17 mouse cellular contexts compared by ENCODE assay signal in the genomic region with DNA sequence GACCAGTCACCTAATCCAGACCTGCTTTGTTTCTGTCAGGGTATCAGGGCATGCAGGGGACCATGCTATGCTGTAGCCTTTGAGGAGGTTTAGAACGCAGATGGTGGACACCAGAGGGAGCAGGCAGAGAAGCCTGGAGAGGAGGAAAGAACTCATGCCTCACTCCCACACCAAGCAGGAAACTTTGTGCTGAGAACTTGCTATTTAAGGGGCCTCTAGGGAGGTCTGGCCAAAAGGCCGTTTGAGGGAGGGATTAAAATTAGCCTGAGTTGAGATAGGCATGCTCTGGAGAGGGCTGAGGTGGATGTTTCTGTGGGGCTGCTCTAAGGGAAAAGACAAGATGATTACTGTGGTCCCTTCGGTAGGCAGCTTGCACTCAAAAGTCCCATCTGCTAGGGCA. TPM values are rescaled to one million over a fixed set of nuclear protein-coding genes. Genes with fewer than 3 reads are reported as not detected.
A peak's percentile ranks its signal among the peaks of the same experiment; 100 is the strongest.
DNase-seq lines count a peak whose midpoint lies in the region; ATAC-seq and TF ChIP-seq lines count a peak whose summit lies in the region.
"Had no signal": no experiment of that assay in that cellular context is flagged by ENCODE, and none has a peak within 500 bp of the region (broad histone marks: within the 10 kb centered on the region; RNA-seq: fewer than 3 reads in every experiment).

No protein-coding gene starts in this region.

- ATAC-seq in heart, embryonic 13.5 days (ENCODE audit: extremely low read depth, insufficient number of reproducible peaks, low FRiP score, low TSS enrichment): no peak; the same call in 1 of the 2 replicates
- ATAC-seq in intestine, postnatal 0 days: no peak
- ATAC-seq in frontal cortex, adult (ENCODE audit: low TSS enrichment): no peak
- ATAC-seq: forebrain, embryonic 13.5 days; midbrain, embryonic 13.5 days; Patski had no signal

- H3K4me3 ChIP-seq in gastrocnemius, adult 2 months: no peak overlapping the region
- H3K4me3 ChIP-seq in kidney, adult 2 months (ENCODE audit: insufficient read depth, low read depth, low read length): no peak overlapping the region
- 0 out of 2 replicates have a peak overlapping the region, but pooled peaks have one; percentile 10 for H3K4me3 ChIP-seq in heart, embryonic 13.5 days
- no peak overlapping the region for H3K4me3 ChIP-seq in intestine, postnatal 0 days (ENCODE audit: low read depth, low read length)
- H3K4me3 ChIP-seq: forebrain, embryonic 13.5 days; hindbrain, embryonic 13.5 days; liver, embryonic 13.5 days; midbrain, embryonic 13.5 days had no signal

- H3K36me3 ChIP-seq in kidney, adult 2 months (ENCODE audit: control insufficient read depth, insufficient read depth, low read length): no peaks in the 10 kb centered on the region
- peaks cover 12% of the 10 kb centered on the region for H3K36me3 ChIP-seq in heart, embryonic 13.5 days
- no peaks in the 10 kb centered on the region for H3K36me3 ChIP-seq in intestine, postnatal 0 days (ENCODE audit: control insufficient read depth, insufficient read depth)
- H3K36me3 ChIP-seq: hindbrain, embryonic 13.5 days; liver, embryonic 13.5 days; midbrain, embryonic 13.5 days had no signal

- TF ChIP-seq POLR2A in kidney, adult 2 months (IDR thresholded peaks at IDR 0.05; ENCODE audit: low read depth, low read length): no peak

- intact Hi-C loops in gastrocnemius, adult 2 months (cut with DNase I): no loop called here
- intact Hi-C loops in gastrocnemius, postnatal 14 days (cut with DNase I; ENCODE audit: low total_unique reads): no loop called here

- peak overlapping the region; percentile 67 for H3K27ac ChIP-seq in gastrocnemius, adult 2 months
- H3K27ac ChIP-seq in kidney, adult 2 months (ENCODE audit: insufficient read depth, low read depth, low read length): no peak overlapping the region
- H3K27ac ChIP-seq in heart, embryonic 13.5 days (replicated peaks): peak overlapping the region; percentile 94
- no peak overlapping the region for H3K27ac ChIP-seq in intestine, postnatal 0 days (ENCODE audit: low read depth, low read length)
- H3K27ac ChIP-seq: forebrain, embryonic 13.5 days; hindbrain, embryonic 13.5 days; liver, embryonic 13.5 days; midbrain, embryonic 13.5 days had no signal

- no peaks in the 10 kb centered on the region for H3K9me3 ChIP-seq in heart, embryonic 13.5 days
- H3K9me3 ChIP-seq in intestine, postnatal 0 days (ENCODE audit: control insufficient read depth): no peaks in the 10 kb centered on the region
- H3K9me3 ChIP-seq: forebrain, embryonic 13.5 days; hindbrain, embryonic 13.5 days; liver, embryonic 13.5 days; midbrain, embryonic 13.5 days had no signal

- peak overlapping the region; percentile 45 for H3K4me2 ChIP-seq in heart, embryonic 13.5 days
- H3K4me2 ChIP-seq in intestine, postnatal 0 days (replicated peaks; ENCODE audit: low read depth): no peak overlapping the region
- H3K4me2 ChIP-seq: forebrain, embryonic 13.5 days; hindbrain, embryonic 13.5 days; liver, embryonic 13.5 days; midbrain, embryonic 13.5 days had no signal

- WGBS in kidney, adult 2 months: 57% methylated on average over 3 of the region's 3 CpGs
- 6% methylated on average over 3 of the region's 3 CpGs for WGBS in heart, embryonic 13.5 days
- 52% methylated on average over 3 of the region's 3 CpGs for WGBS in intestine, postnatal 0 days

- no peaks in the 10 kb centered on the region for H3K27me3 ChIP-seq in kidney, adult 2 months (replicated peaks; ENCODE audit: control insufficient read depth, insufficient read depth, low read length)
- H3K27me3 ChIP-seq in heart, embryonic 13.5 days (replicated peaks): no peaks in the 10 kb centered on the region
- H3K27me3 ChIP-seq in intestine, postnatal 0 days (replicated peaks; ENCODE audit: control insufficient read depth, insufficient read depth, low read length): no peaks in the 10 kb centered on the region
- H3K27me3 ChIP-seq: forebrain, embryonic 13.5 days; hindbrain, embryonic 13.5 days; midbrain, embryonic 13.5 days; Patski had no signal

- H3K9ac ChIP-seq in heart, embryonic 13.5 days: peak overlapping the region; percentile 60
- no peak overlapping the region for H3K9ac ChIP-seq in intestine, postnatal 0 days (ENCODE audit: low read depth, low read length)
- H3K9ac ChIP-seq: forebrain, embryonic 13.5 days; hindbrain, embryonic 13.5 days; liver, embryonic 13.5 days; midbrain, embryonic 13.5 days had no signal

- peaks cover 7% of the 10 kb centered on the region for H3K4me1 ChIP-seq in kidney, adult 2 months (ENCODE audit: control insufficient read depth, insufficient read depth, low read length)
- H3K4me1 ChIP-seq in heart, embryonic 13.5 days: peaks cover 88% of the 10 kb centered on the region
- peaks cover 4% of the 10 kb centered on the region; the same call in 1 of the 2 replicates for H3K4me1 ChIP-seq in intestine, postnatal 0 days (replicated peaks; ENCODE audit: control insufficient read depth, insufficient read depth, low read length)

- TF ChIP-seq CTCF in gastrocnemius, adult 2 months (IDR thresholded peaks at IDR 0.05): no peak
- TF ChIP-seq CTCF in kidney, adult 2 months (conservative IDR thresholded peaks at IDR 0.05; ENCODE audit: insufficient read depth, insufficient read length, low read depth, low read length): no peak
- TF ChIP-seq CTCF in intestine, postnatal 0 days (IDR thresholded peaks at IDR 0.05; ENCODE audit: low read depth): peak; percentile 40

- no peak for DNase-seq in gastrocnemius, adult 2 months
- no peak for DNase-seq in gastrocnemius, postnatal 14 days
- peak; percentile 23 for DNase-seq in kidney, postnatal 14 days
- no peak for DNase-seq in kidney, adult 2 months
- no peak for DNase-seq in embryo, embryonic 9.5 days (ENCODE audit: extremely low spot score)
- DNase-seq: cerebellum, adult 11 months; gastrocnemius, postnatal 10 days; liver, embryonic 13.5 days; lung, postnatal 36 days; right cerebral cortex, postnatal 4 days had no signal

RNA-seq across cellular contexts. Expression of gene Rbpms2, which starts 16.5 kb away (rescaled TPM):
- 1 to 10 TPM in 1 of 2 experiments, under 1 TPM in 1; 0.99 to 1.8 TPM for total RNA-seq in gastrocnemius, adult 2 months (2021)
- total RNA-seq in gastrocnemius, postnatal 14 days (2021): 1 to 10 TPM; 2.2 to 2.6 TPM
- polyA plus RNA-seq in kidney, adult 2 months (2012; rRNA removed): 257 and 303 TPM in 2 replicates
- polyA plus RNA-seq in heart, embryonic 13.5 days (2015; fragmentation: Nextera tagmentation; extraction: Ambion mirVana): 106 and 109 TPM in 2 replicates
- polyA plus RNA-seq in intestine, postnatal 0 days (2015; fragmentation: Nextera tagmentation; extraction: Ambion mirVana): 21.4 and 22.1 TPM in 2 replicates

RNA-seq across cellular contexts. Expression of gene Oaz2, which starts 21.8 kb away (rescaled TPM):
- total RNA-seq in gastrocnemius, adult 2 months (2021): 100 to 1,000 TPM; 195 to 201 TPM
- 100 to 1,000 TPM; 258 to 262 TPM for total RNA-seq in gastrocnemius, postnatal 14 days (2021)
- 139 and 147 TPM in 2 replicates for polyA plus RNA-seq in kidney, adult 2 months (2012; rRNA removed)
- polyA plus RNA-seq in heart, embryonic 13.5 days (2015; fragmentation: Nextera tagmentation; extraction: Ambion mirVana): 249 and 267 TPM in 2 replicates
- polyA plus RNA-seq in intestine, postnatal 0 days (2015; fragmentation: Nextera tagmentation; extraction: Ambion mirVana): 141 and 152 TPM in 2 replicates

RNA-seq across cellular contexts. Expression of gene Pif1, which starts 59.0 kb away (rescaled TPM):
- not detected for total RNA-seq in gastrocnemius, adult 2 months (2021)
- under 1 TPM; 0.44 to 0.57 TPM for total RNA-seq in gastrocnemius, postnatal 14 days (2021)
- polyA plus RNA-seq in kidney, adult 2 months (2012; rRNA removed): 0.08 and 0.11 TPM in 2 replicates
- 10.3 and 11.8 TPM in 2 replicates for polyA plus RNA-seq in heart, embryonic 13.5 days (2015; fragmentation: Nextera tagmentation; extraction: Ambion mirVana)
- 1.2 and 1.8 TPM in 2 replicates for polyA plus RNA-seq in intestine, postnatal 0 days (2015; fragmentation: Nextera tagmentation; extraction: Ambion mirVana)

Comparison
In these comparisons a context has a peak if more than half of its experiments do, and no peak if none do; other contexts are left out.
1. H3K27ac ChIP-seq: peak in gastrocnemius, adult 2 months (single experiment) and heart, embryonic 13.5 days (single experiment); none in kidney, adult 2 months (single experiment) and intestine, postnatal 0 days (single experiment).